Mouse (Mus musculus): ENCODE results near the gene Slc6a21.

Gene Slc6a21

GRCm38 (mm10) chr7:45312023-45312422 is 34.7 kb downstream of the Slc6a21 start:
- in situ Hi-C loops (cut with MboI, MseI): no loop called here

GRCm38 (mm10) chr7:45312686-45313453 is 35.6 kb downstream of the Slc6a21 start:
- in situ Hi-C loops (cut with MboI, MseI): no loop called here

GRCm38 (mm10) chr7:45313495-45313894 is 36.2 kb downstream of the Slc6a21 start:
- in situ Hi-C loops (cut with MboI, MseI): no loop called here

GRCm38 (mm10) chr7:45315182-45315701 is 37.9 kb downstream of the Slc6a21 start:
- in situ Hi-C loops (cut with MboI, MseI): loop anchor here in 1 of 2 experiments (5.0 kb wide), 1 partner anchor 43 kb away; no protein-coding TSS in a partner anchor

GRCm38 (mm10) chr7:45316536-45316935 is 39.2 kb downstream of the Slc6a21 start:
- in situ Hi-C loops (cut with MboI, MseI): loop anchor here in 1 of 2 experiments (5.0 kb wide), 1 partner anchor 44 kb away; no protein-coding TSS in a partner anchor

- in situ Hi-C loops (cut with MboI, MseI): no loop called here
Observed at GRCm38 (mm10) chr7:45322245-45322644, 44.9 kb downstream of the Slc6a21 start.

GRCm38 (mm10) chr7:45323069-45323468 is 45.8 kb downstream of the Slc6a21 start:
- in situ Hi-C loops (cut with MboI, MseI): no loop called here

- in situ Hi-C loops (cut with MboI, MseI): no loop called here
Observed at GRCm38 (mm10) chr7:45325800-45326199, 48.5 kb downstream of the Slc6a21 start.

- in situ Hi-C loops (cut with MboI, MseI): no loop called here
Observed at GRCm38 (mm10) chr7:45328841-45329475, 51.6 kb downstream of the Slc6a21 start.

GRCm38 (mm10) chr7:45331502-45331901 is 54.2 kb downstream of the Slc6a21 start:
- in situ Hi-C loops (cut with MboI, MseI): no loop called here

- in situ Hi-C loops (cut with MboI, MseI): no loop called here
Observed at GRCm38 (mm10) chr7:45332685-45333425, 55.5 kb downstream of the Slc6a21 start.

- in situ Hi-C loops (cut with MboI, MseI): no loop called here
Observed at GRCm38 (mm10) chr7:45333431-45333982, 56.2 kb downstream of the Slc6a21 start, which contains the start of gene Trpm4. Gene Trpm4, minus strand, starts transcription at chr7:45333780.

- in situ Hi-C loops (cut with MboI, MseI): no loop called here
Observed at GRCm38 (mm10) chr7:45334605-45335004, 57.3 kb downstream of the Slc6a21 start.

GRCm38 (mm10) chr7:45335056-45335455 is 57.7 kb downstream of the Slc6a21 start, which contains the start of gene Hrc:
Gene Hrc, plus strand, starts transcription at chr7:45335290.
- in situ Hi-C loops (cut with MboI, MseI): no loop called here

- in situ Hi-C loops (cut with MboI, MseI): no loop called here
Observed at GRCm38 (mm10) chr7:45336319-45336718, 59.0 kb downstream of the Slc6a21 start.

GRCm38 (mm10) chr7:45337469-45337868 is 60.2 kb downstream of the Slc6a21 start:
- in situ Hi-C loops (cut with MboI, MseI): no loop called here

- in situ Hi-C loops (cut with MboI, MseI): no loop called here
Observed at GRCm38 (mm10) chr7:45338161-45338911, 61.0 kb downstream of the Slc6a21 start.

All from T-helper 17 cell (primary cell).